Mouse (Mus musculus) forebrain, embryonic 13.5 days (tissue): ENCODE data around the gene Bicc1. TPM values are rescaled to one million over a fixed set of nuclear protein-coding genes. Genes with fewer than 3 reads are reported as not detected.

ENCODE experiments used
- ATAC-seq: fragments of 200-750 bp; cut with Nextera tagmentation; 2 replicates; pipeline ENCODE4 v1.8.0; 2017
- H3K27ac ChIP-seq: fragments of 300-500 bp; sonication (generic); 2 replicates; pipeline ENCODE4 v1.5.1; 2015; ENCODE audit warnings: inconsistent platforms, mild to moderate bottlenecking, moderate library complexity
- H3K27me3 ChIP-seq: fragments of 300-500 bp; sonication (generic); 2 replicates; pipeline ENCODE4 v1.6.1; 2015; ENCODE audit warnings: mild to moderate bottlenecking, inconsistent platforms
- H3K36me3 ChIP-seq: fragments of 300-500 bp; sonication (generic); 2 replicates; pipeline ENCODE4 v1.6.1; 2015; ENCODE audit warnings: mild to moderate bottlenecking, inconsistent platforms; ENCODE audit not compliant: poor library complexity, severe bottlenecking
- H3K4me1 ChIP-seq: fragments of 300-500 bp; sonication (generic); 2 replicates; pipeline ENCODE4 v1.6.1; 2015; ENCODE audit warnings: inconsistent platforms
- H3K4me2 ChIP-seq: fragments of 300-500 bp; sonication (generic); 2 replicates; pipeline ENCODE4 v1.6.1; 2015; ENCODE audit warnings: inconsistent platforms, mild to moderate bottlenecking, moderate library complexity
- H3K4me3 ChIP-seq: fragments of 300-500 bp; sonication (generic); 2 replicates; pipeline ENCODE4 v1.5.1; 2015; ENCODE audit warnings: mild to moderate bottlenecking, inconsistent platforms
- H3K9ac ChIP-seq: fragments of 300-500 bp; sonication (generic); 2 replicates; pipeline ENCODE4 v1.6.1; 2015; ENCODE audit warnings: mild to moderate bottlenecking, inconsistent platforms
- H3K9me3 ChIP-seq: fragments of 300-500 bp; sonication (generic); replicated peaks from 2 replicates; pipeline ENCODE4 v1.6.1; 2016; ENCODE audit warnings: inconsistent platforms
- WGBS: fragments of 180-500 bp; shearing (Covaris S2); methylation state at CpG from one replicate; pipeline ENCODE4 v1.1.7; 2015; 5-methylcytosine and 5-hydroxymethylcytosine counted together
- polyA plus RNA-seq: library from polyadenylated mRNA; unstranded; fragments of >200 nt; fragmentation: Nextera tagmentation; extraction: Ambion mirVana; gene quantifications from 2 replicates; pipeline ENCODE4 v1.2.1, GENCODE M21; 2015

Gene Bicc1
- polyA plus RNA-seq, 1 experiment from 2014 or later = 2.2 TPM

DNA sequence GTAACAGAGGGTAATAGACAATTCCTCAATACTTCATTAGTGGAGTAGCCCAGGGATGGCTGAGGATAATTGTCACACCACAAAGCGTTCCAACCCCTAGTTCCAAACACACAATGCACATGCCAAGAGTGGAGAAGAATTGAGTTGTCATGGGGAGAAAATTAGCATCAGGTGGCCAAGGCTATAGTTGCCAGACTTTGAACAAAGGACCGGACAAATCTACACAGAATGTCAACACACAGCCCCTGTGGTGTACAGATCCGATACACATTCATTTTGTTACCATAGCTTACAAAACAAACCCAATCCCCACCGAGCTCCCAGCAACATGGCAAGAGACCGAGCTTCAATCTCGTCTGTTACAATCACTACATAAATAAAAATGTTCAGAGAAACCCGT lies 123.0 kb downstream of the Bicc1 start:
- H3K36me3 ChIP-seq = no peaks in the 10 kb centered on the region
- H3K27me3 ChIP-seq = no peaks in the 10 kb centered on the region
- no peaks in the 10 kb centered on the region for H3K9me3 ChIP-seq
- no peaks in the 10 kb centered on the region for H3K4me1 ChIP-seq
- ATAC-seq = no peak
- 77% methylated on average over 7 of the region's 7 CpGs for WGBS
- no peak overlapping the region for H3K4me2 ChIP-seq
- H3K9ac ChIP-seq = no peak overlapping the region
- H3K4me3 ChIP-seq = no peak overlapping the region
- no peak overlapping the region for H3K27ac ChIP-seq

DNA sequence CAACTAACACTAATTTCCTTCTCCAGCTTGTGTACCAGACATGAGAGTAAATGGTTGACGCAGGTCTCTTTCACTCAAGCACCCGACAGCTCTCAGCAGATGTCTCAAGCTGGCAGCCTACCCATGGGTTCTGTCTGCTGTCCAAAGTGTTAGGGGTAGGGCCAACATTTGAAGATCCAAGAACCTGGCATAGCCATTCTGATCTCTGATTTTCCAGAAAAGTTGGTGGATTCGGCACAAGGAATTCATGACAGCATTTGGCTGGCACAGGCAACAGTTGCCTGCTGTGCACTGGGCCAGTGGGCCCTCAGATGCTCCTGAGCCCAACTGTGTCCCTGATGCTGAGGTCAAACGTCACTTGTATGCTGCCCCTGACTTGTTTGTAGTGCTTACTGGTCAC lies 130.5 kb downstream of the Bicc1 start:
- ATAC-seq = no peak

GRCm38 (mm10) chr10:71028066-71028844 lies 131.2 kb downstream of the Bicc1 start:
- Histone ChIP-seq H3K9ac (no peak overlapping the region), H3K9me3 (no peaks in the 10 kb centered on the region), H3K4me1 (no peaks in the 10 kb centered on the region), H3K27me3 (no peaks in the 10 kb centered on the region), H3K4me3 (no peak overlapping the region), H3K27ac (no peak overlapping the region), H3K4me2 (no peak overlapping the region), H3K36me3 (no peaks in the 10 kb centered on the region)
- WGBS = 72% methylated on average over 14 of the region's 14 CpGs
- ATAC-seq = no peak

More for the DNA sequence above, 130.5 kb downstream of the Bicc1 start:
- Histone ChIP-seq H3K4me1 (no peaks in the 10 kb centered on the region), H3K27me3 (no peaks in the 10 kb centered on the region), H3K9me3 (no peaks in the 10 kb centered on the region), H3K36me3 (no peaks in the 10 kb centered on the region), H3K9ac (no peak overlapping the region), H3K27ac (no peak overlapping the region), H3K4me3 (no peak overlapping the region), H3K4me2 (no peak overlapping the region)
- WGBS = 84% methylated on average over 4 of the region's 4 CpGs

GRCm38 (mm10) chr10:71025131-71025894 lies 134.2 kb downstream of the Bicc1 start:
- H3K36me3 ChIP-seq = no peaks in the 10 kb centered on the region
- H3K27ac ChIP-seq = no peak overlapping the region
- no peak for ATAC-seq
- 93% methylated on average over 18 of the region's 18 CpGs for WGBS
- no peak overlapping the region for H3K4me2 ChIP-seq
- H3K9ac ChIP-seq = no peak overlapping the region
- H3K4me1 ChIP-seq = no peaks in the 10 kb centered on the region
- no peaks in the 10 kb centered on the region for H3K9me3 ChIP-seq
- H3K4me3 ChIP-seq = no peak overlapping the region
- no peaks in the 10 kb centered on the region for H3K27me3 ChIP-seq

DNA sequence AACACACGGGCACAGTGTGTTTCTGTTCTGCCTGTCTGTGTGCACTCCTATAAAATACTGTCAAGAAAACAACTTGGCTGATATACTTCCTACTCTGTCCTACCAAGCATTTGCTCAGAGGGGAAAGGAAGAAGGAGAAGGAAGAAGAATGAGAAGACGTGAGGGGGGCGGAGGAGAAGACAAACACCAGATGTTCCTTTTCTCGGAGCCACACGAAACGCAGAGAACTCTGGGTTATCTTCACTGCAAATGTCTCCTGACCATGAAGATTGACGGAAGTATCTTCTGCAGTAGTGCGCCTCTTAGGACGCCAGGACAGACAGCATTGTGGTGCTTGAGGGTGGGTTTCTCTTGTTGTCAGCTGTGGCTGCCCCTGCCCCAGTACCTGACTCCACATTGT lies 134.8 kb downstream of the Bicc1 start:
- 90% methylated on average over 9 of the region's 9 CpGs for WGBS

GRCm38 (mm10) chr10:71023471-71023870 lies 136.0 kb downstream of the Bicc1 start:
- WGBS = 82% methylated on average over 3 of the region's 3 CpGs

More for the DNA sequence above, 134.8 kb downstream of the Bicc1 start:
- Histone ChIP-seq H3K9me3 (no peaks in the 10 kb centered on the region), H3K36me3 (no peaks in the 10 kb centered on the region), H3K27me3 (no peaks in the 10 kb centered on the region), H3K4me1 (no peaks in the 10 kb centered on the region), H3K4me3 (no peak overlapping the region), H3K27ac (no peak overlapping the region), H3K4me2 (no peak overlapping the region), H3K9ac (no peak overlapping the region)
- ATAC-seq = no peak

GRCm38 (mm10) chr10:71020459-71020858 lies 139.0 kb downstream of the Bicc1 start:
- no peak overlapping the region for H3K27ac ChIP-seq
- no peaks in the 10 kb centered on the region for H3K36me3 ChIP-seq
- ATAC-seq = no peak
- H3K4me1 ChIP-seq = no peaks in the 10 kb centered on the region
- no peaks in the 10 kb centered on the region for H3K9me3 ChIP-seq
- WGBS = 90% methylated on average over 5 of the region's 5 CpGs
- H3K27me3 ChIP-seq = no peaks in the 10 kb centered on the region
- no peak overlapping the region for H3K4me2 ChIP-seq
- no peak overlapping the region for H3K9ac ChIP-seq
- H3K4me3 ChIP-seq = no peak overlapping the region

More at GRCm38 (mm10) chr10:71023471-71023870, 136.0 kb downstream of the Bicc1 start:
- no peak for ATAC-seq
- no peaks in the 10 kb centered on the region for H3K4me1 ChIP-seq
- H3K9ac ChIP-seq = no peak overlapping the region
- no peak overlapping the region for H3K4me2 ChIP-seq
- no peaks in the 10 kb centered on the region for H3K9me3 ChIP-seq
- no peaks in the 10 kb centered on the region for H3K27me3 ChIP-seq
- no peak overlapping the region for H3K4me3 ChIP-seq
- H3K27ac ChIP-seq = no peak overlapping the region
- no peaks in the 10 kb centered on the region for H3K36me3 ChIP-seq

GRCm38 (mm10) chr10:71019836-71020235 lies 139.7 kb downstream of the Bicc1 start:
- no peaks in the 10 kb centered on the region for H3K27me3 ChIP-seq
- no peak overlapping the region for H3K9ac ChIP-seq
- WGBS = 96% methylated on average over 6 of the region's 6 CpGs
- no peak overlapping the region for H3K4me2 ChIP-seq
- no peak for ATAC-seq
- H3K27ac ChIP-seq = no peak overlapping the region
- H3K4me3 ChIP-seq = no peak overlapping the region
- no peaks in the 10 kb centered on the region for H3K9me3 ChIP-seq
- no peaks in the 10 kb centered on the region for H3K36me3 ChIP-seq
- no peaks in the 10 kb centered on the region for H3K4me1 ChIP-seq

DNA sequence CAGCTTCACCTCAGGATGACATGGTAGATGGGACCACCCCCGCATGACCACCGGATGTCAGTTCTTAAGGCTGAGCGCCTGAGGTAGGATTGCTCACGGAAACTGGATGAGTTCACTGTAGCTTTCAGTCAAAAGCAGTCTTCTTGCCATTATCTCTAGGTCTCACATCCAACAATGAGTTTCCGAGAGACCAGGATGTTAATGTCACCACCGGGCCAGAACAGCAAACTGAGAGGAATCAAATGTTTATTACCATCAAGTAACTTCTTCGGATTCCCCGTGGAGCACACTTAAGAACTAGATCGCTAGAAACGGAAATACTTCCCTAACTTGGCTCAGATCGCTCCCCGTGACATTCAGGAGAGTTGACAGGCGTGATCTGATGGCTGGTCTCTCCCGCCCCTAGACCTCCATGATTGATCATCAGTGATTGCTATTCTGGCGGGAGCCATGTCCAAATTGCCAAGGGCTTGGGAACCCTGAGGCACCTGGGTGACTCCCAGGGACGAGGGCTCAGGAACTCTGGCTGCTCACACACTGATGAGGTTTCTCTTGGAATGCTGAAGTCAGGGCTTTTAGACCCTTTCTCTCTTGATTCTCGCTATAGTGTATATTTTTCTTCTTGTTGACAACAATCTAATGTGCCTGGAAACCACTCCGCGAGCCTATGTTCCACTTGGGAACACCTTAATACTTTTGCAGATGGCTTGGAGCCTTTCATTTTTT lies 149.6 kb downstream of the Bicc1 start:
- Histone ChIP-seq H3K4me2 (no peak overlapping the region), H3K9me3 (no peaks in the 10 kb centered on the region), H3K27me3 (no peaks in the 10 kb centered on the region), H3K9ac (no peak overlapping the region), H3K4me3 (no peak overlapping the region), H3K27ac (no peak overlapping the region), H3K36me3 (no peaks in the 10 kb centered on the region), H3K4me1 (no peaks in the 10 kb centered on the region)
- WGBS = 93% methylated on average over 19 of the region's 19 CpGs
- no peak for ATAC-seq

- Histone ChIP-seq H3K27me3 (no peaks in the 10 kb centered on the region), H3K4me3 (no peak overlapping the region), H3K4me1 (no peaks in the 10 kb centered on the region), H3K4me2 (no peak overlapping the region), H3K9me3 (no peaks in the 10 kb centered on the region), H3K27ac (no peak overlapping the region), H3K9ac (no peak overlapping the region), H3K36me3 (no peaks in the 10 kb centered on the region)
- 93% methylated on average over 11 of the region's 11 CpGs for WGBS
- no peak for ATAC-seq
Measured at GRCm38 (mm10) chr10:71008721-71009120, 150.8 kb downstream of the Bicc1 start.

DNA sequence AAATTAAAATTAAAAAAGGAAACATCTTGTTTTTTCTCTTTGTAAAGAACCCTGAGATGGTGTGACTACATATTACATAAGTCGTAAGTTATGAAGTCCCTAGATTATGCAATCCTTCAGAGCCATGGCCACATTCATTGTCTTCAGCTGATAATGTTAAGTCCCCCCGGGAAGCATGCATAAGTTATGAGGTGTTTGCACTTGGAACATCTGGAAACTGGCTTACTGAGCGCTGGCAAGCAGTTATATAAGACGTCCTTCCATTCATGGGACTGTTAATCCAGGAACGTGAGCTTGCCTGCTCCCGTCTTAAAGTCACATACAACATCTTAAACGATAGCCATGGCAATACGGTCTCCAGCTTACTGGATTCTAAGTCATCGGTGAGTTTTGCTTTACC lies 151.5 kb downstream of the Bicc1 start:
- Histone ChIP-seq H3K9ac (no peak overlapping the region), H3K36me3 (no peaks in the 10 kb centered on the region), H3K9me3 (no peaks in the 10 kb centered on the region), H3K27ac (no peak overlapping the region), H3K4me2 (no peak overlapping the region), H3K4me1 (no peaks in the 10 kb centered on the region), H3K4me3 (no peak overlapping the region), H3K27me3 (no peaks in the 10 kb centered on the region)
- no peak for ATAC-seq
- 79% methylated on average over 9 of the region's 9 CpGs for WGBS

DNA sequence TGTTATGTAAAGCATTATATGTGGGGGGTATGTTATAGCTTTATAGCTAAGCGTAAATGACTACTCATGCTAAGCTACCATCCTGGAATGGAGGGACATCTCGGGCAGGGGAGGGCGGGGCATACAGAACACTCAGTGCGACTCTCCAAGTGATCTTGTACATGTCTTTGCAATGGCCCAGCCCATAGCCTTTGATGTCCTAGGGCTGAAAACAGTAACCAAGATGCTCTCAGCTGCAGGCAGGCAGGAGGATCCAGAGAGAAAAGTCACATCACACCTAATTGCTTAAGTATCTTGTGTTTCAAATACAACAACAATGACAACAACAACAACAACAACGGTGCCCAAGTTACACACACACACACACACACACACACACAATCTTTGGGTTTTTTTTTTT lies 152.0 kb downstream of the Bicc1 start:
- no peak overlapping the region for H3K4me3 ChIP-seq
- no peak overlapping the region for H3K9ac ChIP-seq
- no peaks in the 10 kb centered on the region for H3K4me1 ChIP-seq
- H3K27me3 ChIP-seq = no peaks in the 10 kb centered on the region
- ATAC-seq = no peak
- no peaks in the 10 kb centered on the region for H3K36me3 ChIP-seq
- no peak overlapping the region for H3K27ac ChIP-seq
- H3K4me2 ChIP-seq = no peak overlapping the region
- WGBS = 92% methylated on average over 5 of the region's 5 CpGs
- H3K9me3 ChIP-seq = no peaks in the 10 kb centered on the region
